Mouse (Mus musculus): ENCODE measurements at regions not wholly inside any gene's neighbourhood (a gene's known extent, or its start where the extent isn't known, plus 50 kb on each side); places are given as distances from the start of the nearest gene placed in this dataset.
"Not testable (repeated sequence)": the region's sequence is repeated elsewhere in the genome, so short reads cannot be mapped to it uniquely, and the experiment has no call there.

DNA sequence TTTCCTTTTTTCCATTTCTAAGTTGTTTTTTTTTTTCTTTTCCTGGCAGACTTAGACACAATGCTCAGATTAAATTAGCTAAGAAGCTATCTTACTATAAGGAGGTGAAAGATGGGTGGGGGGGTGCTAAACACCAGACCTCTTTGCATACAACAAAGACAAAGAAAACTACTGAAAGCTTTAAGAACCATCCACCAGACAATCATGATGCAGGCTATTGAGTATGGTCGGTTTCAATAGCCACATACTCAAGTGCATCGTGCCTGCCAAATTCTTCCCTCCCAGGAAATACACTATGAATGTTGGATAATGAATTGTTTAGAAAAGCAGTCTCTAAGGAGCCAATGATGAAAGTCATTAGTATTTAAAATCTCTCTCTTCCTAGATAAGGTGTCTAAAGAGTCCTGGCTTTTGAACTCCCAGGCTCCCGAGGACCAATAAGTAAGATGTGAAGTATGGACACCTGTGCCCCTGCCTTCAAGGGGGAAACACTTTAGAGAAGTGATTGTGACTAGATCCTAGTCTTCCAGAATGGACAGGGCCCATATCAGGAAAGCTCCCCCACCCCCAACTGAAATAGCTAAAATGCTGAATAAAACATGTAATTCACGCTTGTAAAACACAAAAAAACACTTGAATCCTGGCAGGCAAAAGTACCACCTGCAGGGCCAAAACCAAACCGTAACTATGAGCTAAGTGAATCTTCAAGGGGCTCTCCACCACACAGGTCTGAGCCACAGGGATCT, 381.8 kb upstream of the B3galt2 start:
- no peak for DNase-seq (ENCODE audit: low spot score in 2 of 2)

DNA sequence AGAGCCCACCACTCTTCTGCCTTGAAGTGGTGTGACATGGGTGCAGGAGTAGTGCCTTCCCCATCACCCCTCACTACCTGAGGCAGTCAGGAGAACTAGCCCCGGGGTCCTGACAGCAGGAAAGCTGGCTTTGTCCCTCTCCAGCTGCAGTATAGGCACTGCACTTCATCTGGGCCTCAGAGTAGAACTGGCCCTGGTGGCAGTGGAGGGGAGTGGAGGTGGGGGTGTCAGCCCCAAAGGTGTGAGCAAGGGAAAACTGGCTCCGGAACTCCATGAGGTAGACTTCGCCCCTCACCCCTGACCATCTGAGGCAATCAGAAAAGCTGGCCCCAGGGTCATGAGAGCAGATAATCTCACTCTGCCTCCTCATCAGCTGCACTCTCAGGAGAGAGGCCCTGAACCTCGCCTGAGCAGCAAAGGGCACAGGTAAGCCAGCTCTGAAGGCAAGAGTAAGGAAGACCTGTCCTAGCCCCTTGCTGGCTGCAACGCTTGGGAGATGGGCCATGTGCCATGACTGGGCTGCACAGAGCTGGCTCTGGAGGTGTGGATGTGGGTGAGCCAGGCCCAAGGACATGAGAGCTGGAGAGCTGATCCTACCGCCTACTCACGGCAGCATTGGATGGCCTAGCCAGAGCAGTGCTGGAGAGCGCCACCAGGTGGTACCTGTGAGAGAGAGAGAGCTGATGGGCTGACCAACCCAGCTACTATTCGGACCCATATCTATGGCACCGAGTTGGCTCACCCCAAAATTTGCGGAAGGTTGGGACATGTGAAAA, 377.0 kb upstream of the B3galt2 start:
- no peak for DNase-seq (ENCODE audit: low spot score in 2 of 2)

DNA sequence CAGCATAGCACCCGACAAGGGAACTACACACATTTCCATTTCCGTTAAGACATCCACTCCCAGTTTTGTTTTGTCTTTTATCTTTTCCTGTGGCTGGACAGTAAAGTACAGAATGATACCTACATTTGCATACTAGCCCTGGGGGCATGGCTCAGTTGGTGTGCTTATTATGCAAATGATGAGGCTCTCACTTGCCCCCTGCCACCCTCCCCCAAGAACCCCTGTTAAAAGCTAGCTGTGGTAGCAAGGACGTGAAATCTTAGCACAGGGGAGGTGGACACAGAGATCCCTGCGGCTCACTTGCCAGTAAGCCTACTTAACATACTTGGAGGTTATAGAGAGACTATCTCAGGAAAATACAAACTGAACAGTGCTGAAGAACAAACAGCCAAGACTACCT, 375.2 kb upstream of the B3galt2 start:
- no peak for DNase-seq (ENCODE audit: low spot score in 2 of 2)

DNA sequence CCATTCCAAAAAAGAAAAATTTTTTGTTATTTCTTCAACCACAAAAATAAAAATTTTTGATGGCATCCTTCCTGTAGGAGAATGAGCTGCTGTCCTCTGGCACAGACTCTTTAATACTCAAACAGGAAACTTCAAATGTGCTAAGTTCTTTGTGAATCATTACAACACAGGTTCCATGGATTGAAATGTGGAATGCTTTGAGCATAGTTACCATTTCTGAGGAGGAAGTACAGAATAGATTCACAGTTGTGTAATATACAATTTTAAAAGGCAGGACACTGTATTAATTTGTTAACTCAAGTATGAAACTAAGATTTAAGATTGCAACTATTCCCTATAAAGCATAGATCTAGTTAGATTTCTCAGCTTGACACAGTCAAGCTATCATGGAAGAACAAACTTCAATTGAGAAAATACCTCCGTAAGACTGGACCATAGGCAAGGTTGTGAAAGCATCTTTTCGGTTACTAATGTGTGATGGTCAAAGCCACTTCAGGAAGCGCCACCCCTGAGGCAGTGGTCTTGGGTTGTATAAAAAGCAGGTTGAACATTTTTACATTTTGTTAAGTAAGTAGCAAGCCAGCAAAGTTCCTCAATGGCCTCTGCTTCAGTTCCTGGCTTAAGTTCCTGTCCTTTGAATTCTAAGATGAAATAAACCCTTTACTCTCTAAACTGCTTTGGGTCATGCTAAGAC, 354.0 kb upstream of the B3galt2 start:
- DNase-seq (ENCODE audit: low spot score in 2 of 2): no peak

DNA sequence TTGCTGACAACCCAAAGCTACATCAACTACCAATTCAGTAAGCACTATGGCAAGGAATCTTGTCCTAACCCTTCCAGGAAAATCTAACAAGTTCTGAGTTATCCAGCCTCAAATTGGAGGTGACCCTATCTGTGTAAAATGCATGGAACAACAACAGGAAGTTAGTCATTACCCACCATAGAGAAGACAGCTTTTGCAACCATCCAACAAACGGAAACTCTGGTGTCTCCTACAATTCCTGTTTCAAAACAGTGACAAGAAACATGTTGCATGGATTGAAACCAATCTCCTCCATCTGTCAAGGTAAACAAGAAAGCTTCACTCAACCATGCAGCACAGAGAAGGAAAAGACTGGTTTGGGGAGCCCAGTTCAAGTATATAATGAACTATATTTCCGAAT, 353.0 kb upstream of the B3galt2 start:
- no peak for DNase-seq (ENCODE audit: low spot score in 2 of 2)

DNA sequence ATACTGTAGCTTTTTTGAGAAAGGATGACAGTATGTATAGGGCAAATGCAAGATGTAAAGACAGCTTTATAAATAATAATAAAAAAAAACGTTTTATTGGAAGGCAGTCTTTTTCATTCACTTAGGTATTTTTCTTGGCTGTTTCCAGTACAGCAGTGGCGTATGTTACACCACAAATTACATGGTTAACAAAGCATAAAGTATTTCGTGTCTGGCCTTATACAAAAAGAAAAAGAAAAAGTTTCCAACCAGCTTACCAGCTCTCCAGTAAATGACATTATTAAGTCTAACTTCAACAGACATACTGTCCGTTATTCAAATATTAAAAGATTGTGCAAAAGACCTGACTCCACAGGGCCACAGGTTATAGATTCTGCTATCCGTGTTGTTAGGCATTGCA, 343.9 kb upstream of the B3galt2 start:
- no peak for DNase-seq (ENCODE audit: low spot score in 2 of 2)

DNA sequence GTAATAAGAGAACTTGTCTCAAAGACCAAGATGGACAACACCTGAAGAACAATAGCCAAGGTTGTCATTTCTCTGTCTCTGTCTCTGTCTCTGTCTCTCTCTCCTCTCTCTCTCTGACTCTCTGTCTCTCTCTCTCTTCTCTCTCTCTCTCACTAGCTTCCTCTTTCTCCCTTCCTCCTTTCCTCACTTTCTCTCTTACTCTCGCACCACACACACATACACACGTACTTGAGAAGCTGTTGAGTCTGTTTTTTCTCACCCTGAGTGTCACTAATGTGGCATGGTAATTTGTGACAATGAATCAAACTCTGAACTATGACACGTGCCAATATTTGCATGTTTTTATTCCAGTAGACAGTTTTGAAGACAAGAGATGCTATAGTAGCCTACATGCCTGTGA, 333.1 kb upstream of the B3galt2 start:
- no peak for DNase-seq (ENCODE audit: low spot score in 2 of 2)

DNA sequence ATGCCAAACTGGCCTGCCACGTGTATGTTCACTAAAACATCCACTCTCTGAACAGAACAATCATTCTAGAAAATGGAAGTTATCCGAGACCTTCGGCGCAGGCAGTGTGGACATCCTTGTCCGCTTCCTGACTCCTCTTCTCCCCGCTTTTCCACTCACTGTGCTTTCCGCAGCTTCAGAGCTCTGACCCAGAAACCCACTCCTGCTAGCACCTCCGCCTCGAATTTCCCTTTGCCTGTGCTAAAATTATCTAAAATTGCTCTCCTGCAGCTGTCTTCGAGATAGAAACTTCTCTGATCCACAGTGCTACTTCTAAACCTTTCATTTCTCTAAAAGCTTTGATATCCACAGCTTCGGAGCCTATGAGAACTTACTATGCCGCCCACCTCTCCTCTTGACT, 322.1 kb upstream of the B3galt2 start:
- DNase-seq (ENCODE audit: low spot score in 2 of 2): peak in 1 of 2 experiments; percentile 7

DNA sequence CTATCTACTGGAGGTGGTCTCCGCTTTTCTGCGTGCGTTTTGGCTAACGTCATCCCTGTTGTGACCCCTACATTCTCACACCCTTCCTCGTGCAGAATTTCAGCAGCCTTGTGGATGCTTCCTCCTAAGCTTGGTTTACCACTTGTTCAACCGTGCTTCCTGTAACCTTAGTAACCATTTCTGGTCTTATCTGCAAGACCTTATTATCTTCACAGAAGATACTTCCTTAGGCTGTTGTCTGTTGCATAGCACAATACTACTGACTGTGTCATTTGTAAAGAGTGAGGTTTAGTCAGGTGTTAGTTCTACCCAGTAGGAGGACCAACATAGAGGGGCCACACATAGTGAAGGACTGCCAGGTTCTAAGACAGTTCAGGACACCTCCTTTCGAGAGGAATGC, 320.9 kb upstream of the B3galt2 start:
- no peak for DNase-seq (ENCODE audit: low spot score in 2 of 2)

DNA sequence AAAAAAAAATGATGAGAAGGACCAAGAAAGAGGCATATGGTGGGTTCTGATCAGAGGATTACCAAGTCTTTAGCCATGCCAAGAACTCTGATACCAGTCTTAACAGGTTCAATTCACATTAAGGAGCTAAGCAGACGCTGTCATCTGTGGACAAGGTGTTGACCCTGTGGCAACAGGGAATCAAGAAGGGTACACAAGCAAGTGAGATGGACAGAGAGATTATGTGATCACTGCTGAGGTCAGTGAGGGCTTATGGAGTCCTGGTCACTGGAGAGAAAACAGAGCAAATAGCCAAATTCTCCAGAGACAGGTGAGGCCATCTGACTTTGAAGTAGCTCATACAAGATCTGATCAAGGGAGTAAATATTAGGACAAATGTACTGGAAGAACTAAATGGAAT, 289.1 kb upstream of the B3galt2 start:
- DNase-seq (ENCODE audit: low spot score in 2 of 2): no peak

DNA sequence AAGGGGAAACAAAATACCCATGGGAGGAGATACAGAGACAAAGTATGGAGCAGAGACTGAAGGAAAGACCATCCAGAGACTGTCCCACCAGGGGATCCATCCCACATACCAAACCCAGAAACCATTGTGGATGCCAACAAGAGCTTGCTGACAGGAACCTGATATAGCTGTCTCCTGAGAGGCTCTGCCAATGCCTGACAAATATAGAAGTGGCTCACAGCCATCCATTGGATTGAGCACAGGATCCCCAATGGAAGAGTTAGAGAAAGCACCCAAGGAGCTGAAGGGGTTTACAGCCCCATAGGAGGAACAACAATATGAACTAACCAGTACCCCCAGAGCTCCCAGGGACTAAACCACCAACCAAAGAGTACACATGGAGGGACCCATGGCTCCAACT, 280.2 kb upstream of the B3galt2 start:
- DNase-seq (ENCODE audit: low spot score in 2 of 2): not testable (repeated sequence)

DNA sequence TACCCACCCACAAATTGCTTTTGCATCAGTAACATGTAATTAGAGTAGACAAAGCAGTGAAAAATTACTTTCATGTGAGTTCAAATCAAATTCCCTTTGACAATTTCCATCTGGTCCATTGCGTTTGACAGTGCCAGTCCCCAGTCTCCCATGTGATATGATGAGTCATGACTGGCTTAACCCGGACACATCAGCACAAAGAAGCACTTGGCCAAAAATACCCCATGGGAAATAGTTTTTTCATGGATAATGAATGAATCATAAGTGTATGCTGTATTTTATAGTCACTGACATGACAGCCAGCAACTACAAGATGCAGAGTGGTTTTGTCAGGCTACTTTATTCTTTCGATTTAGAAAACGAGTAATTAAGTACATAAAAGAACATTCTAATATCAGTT, 248.6 kb upstream of the B3galt2 start:
- DNase-seq (ENCODE audit: low spot score in 2 of 2): no peak

Measured in left cerebral cortex, adult 8-10 months (tissue).